Mouse (Mus musculus) liver, postnatal 0 days (tissue): ENCODE measurements around the gene 4933409G03Rik.

ENCODE experiments used
- CTCF ChIP-seq: sonication (generic); IDR thresholded peaks from 2 replicates; pipeline ENCODE4 v1.5.1; 2016; ENCODE audit warnings: antibody characterized with exemption, low read depth
- EP300 ChIP-seq: IDR thresholded peaks from 2 replicates; pipeline ENCODE4 v1.6.1; 2016; ENCODE audit warnings: antibody characterized with exemption, low read depth, mild to moderate bottlenecking

- TF ChIP-seq CTCF (no peak), EP300 (no peak)
Observed at GRCm38 (mm10) chr2:68572340-68572739, 9.9 kb upstream of the 4933409G03Rik start.
